Comparison of ENCODE assay signal across 24 mouse cellular contexts in genomic region chr13:23716261-23717042, GRCm38 (mm10). TPM values are rescaled to one million over a fixed set of nuclear protein-coding genes. Genes with fewer than 3 reads are reported as not detected.
A peak's percentile ranks its signal among the peaks of the same experiment; 100 is the strongest.
DNase-seq lines count a peak whose midpoint lies in the region; ATAC-seq and TF ChIP-seq lines count a peak whose summit lies in the region.
"Had no signal": no experiment of that assay in that cellular context is flagged by ENCODE, and none has a peak within 500 bp of the region (broad histone marks: within the 10 kb centered on the region; RNA-seq: fewer than 3 reads in every experiment).

No protein-coding gene starts in this region.

- no peak for TF ChIP-seq POLR2A in bone marrow macrophage, adult 2 months (IDR thresholded peaks at IDR 0.05; ENCODE audit: borderline replicate concordance, low read depth, low read length)

- no peak for DNase-seq in gastrocnemius, adult 2 months
- no peak for DNase-seq in gastrocnemius, adult 18-20 months (ENCODE audit: low spot score)
- DNase-seq in kidney, postnatal 10 days: peak; percentile 1
- DNase-seq in kidney, adult 9 months: no peak
- no peak for DNase-seq in cerebellum, adult 8-10 months
- DNase-seq: adrenal gland, postnatal 36 days; cerebellum, adult 11 months; cerebellum, postnatal 10 days; forebrain, postnatal 0 days; kidney, postnatal 4 days; thymus, postnatal 25 days had no signal

- H3K4me1 ChIP-seq in bone marrow macrophage, adult 2 months (ENCODE audit: control insufficient read depth, insufficient read depth, low read length): peaks cover 33% of the 10 kb centered on the region
- H3K4me1 ChIP-seq: kidney, embryonic 15.5 days; midbrain, embryonic 13.5 days had no signal

- intact Hi-C loops in gastrocnemius, adult 2 months (cut with DNase I): no loop called here

- ATAC-seq in megakaryocyte progenitor cell, adult 5-6 weeks (replicated peaks; ENCODE audit: poor library complexity): peak; percentile 38
- ATAC-seq: forebrain, postnatal 0 days; hindbrain, postnatal 0 days; intestine, postnatal 0 days; lung, postnatal 0 days; midbrain, embryonic 13.5 days had no signal

- peak overlapping the region; percentile 20; the same call in 1 of the 2 replicates for H3K27ac ChIP-seq in gastrocnemius, adult 2 months
- peak overlapping the region; percentile 6 for H3K27ac ChIP-seq in bone marrow macrophage, adult 2 months (ENCODE audit: insufficient read depth, low read depth, low read length)
- H3K27ac ChIP-seq: heart, embryonic 15.5 days; hindbrain, postnatal 0 days; kidney, embryonic 15.5 days; midbrain, embryonic 13.5 days had no signal

- TF ChIP-seq CTCF in gastrocnemius, adult 2 months (IDR thresholded peaks at IDR 0.05): no peak
- TF ChIP-seq CTCF in bone marrow macrophage, adult 2 months (IDR thresholded peaks at IDR 0.05; ENCODE audit: low read depth, low read length): no peak

- H3K4me3 ChIP-seq in gastrocnemius, adult 2 months: no peak overlapping the region
- H3K4me3 ChIP-seq in bone marrow macrophage, adult 2 months (ENCODE audit: insufficient read depth, low read length): no peak overlapping the region
- H3K4me3 ChIP-seq: heart, embryonic 15.5 days; kidney, embryonic 15.5 days; midbrain, embryonic 13.5 days had no signal

RNA-seq across cellular contexts. Expression of gene Hfe, which starts 5.8 kb away (rescaled TPM):
- total RNA-seq in gastrocnemius, adult 2 months (2021): 10 to 100 TPM; 16.0 to 18.7 TPM
- total RNA-seq in gastrocnemius, adult 18-20 months (2021): 10 to 100 TPM; 25.6 to 25.7 TPM
- polyA plus RNA-seq in bone marrow macrophage, adult 2 months (2012; ENCODE audit: insufficient read depth, insufficient read length, missing spikeins): 95.3 and 104 TPM in 2 replicates
- 15.9 and 16.6 TPM in 2 replicates for total RNA-seq in megakaryocyte progenitor cell, adult 5-6 weeks (2015)
- total RNA-seq in megakaryocyte progenitor cell, adult 5-6 weeks (2017): 6.0 and 8.7 TPM in 2 replicates

RNA-seq across cellular contexts. Expression of gene Hist1h4c, which starts 18.2 kb away (rescaled TPM):
- 10 to 100 TPM; 49.8 to 61.2 TPM for total RNA-seq in gastrocnemius, adult 2 months (2021)
- total RNA-seq in gastrocnemius, adult 18-20 months (2021): 10 to 100 TPM; 57.1 to 66.2 TPM
- not detected in 2 replicates for polyA plus RNA-seq in bone marrow macrophage, adult 2 months (2012; ENCODE audit: insufficient read depth, insufficient read length, missing spikeins)
- total RNA-seq in megakaryocyte progenitor cell, adult 5-6 weeks (2015): 45.1 and 51.9 TPM in 2 replicates
- total RNA-seq in megakaryocyte progenitor cell, adult 5-6 weeks (2017): 238 and 311 TPM in 2 replicates

RNA-seq across cellular contexts. Expression of gene Hist1h1t, which starts 20.8 kb away (rescaled TPM):
- total RNA-seq in gastrocnemius, adult 2 months (2021): not detected
- not detected for total RNA-seq in gastrocnemius, adult 18-20 months (2021)
- polyA plus RNA-seq in bone marrow macrophage, adult 2 months (2012; ENCODE audit: insufficient read depth, insufficient read length, missing spikeins): 0.62 TPM in 1 of 2 replicates, not detected in the other
- not detected in 2 replicates for total RNA-seq in megakaryocyte progenitor cell, adult 5-6 weeks (2015)
- 0.29 TPM in 1 of 2 replicates, not detected in the other for total RNA-seq in megakaryocyte progenitor cell, adult 5-6 weeks (2017)
- polyA plus RNA-seq: embryonic facial prominence, embryonic 11.5 days; forebrain, embryonic 11.5 days; forebrain, postnatal 0 days; hindbrain, embryonic 11.5 days; hindbrain, postnatal 0 days; intestine, postnatal 0 days; kidney, embryonic 15.5 days; liver, embryonic 16.5 days; midbrain, embryonic 13.5 days; neural tube, embryonic 11.5 days had no signal

RNA-seq across cellular contexts. Expression of gene Hist1h1c, which starts 22.2 kb away (rescaled TPM):
- total RNA-seq in gastrocnemius, adult 2 months (2021): 100 to 1,000 TPM; 135 to 164 TPM
- 100 to 1,000 TPM; 157 to 219 TPM for total RNA-seq in gastrocnemius, adult 18-20 months (2021)
- 75.5 and 80.8 TPM in 2 replicates for polyA plus RNA-seq in bone marrow macrophage, adult 2 months (2012; ENCODE audit: insufficient read depth, insufficient read length, missing spikeins)
- total RNA-seq in megakaryocyte progenitor cell, adult 5-6 weeks (2015): 103 and 110 TPM in 2 replicates
- total RNA-seq in megakaryocyte progenitor cell, adult 5-6 weeks (2017): 686 and 791 TPM in 2 replicates

RNA-seq across cellular contexts. Expression of gene Hist1h3c, which starts 28.9 kb away (rescaled TPM):
- total RNA-seq in gastrocnemius, adult 2 months (2021): not detected
- not detected for total RNA-seq in gastrocnemius, adult 18-20 months (2021)
- polyA plus RNA-seq in bone marrow macrophage, adult 2 months (2012; ENCODE audit: insufficient read depth, insufficient read length, missing spikeins): 1.2 TPM in 1 of 2 replicates, not detected in the other
- 88.8 and 93.1 TPM in 2 replicates for total RNA-seq in megakaryocyte progenitor cell, adult 5-6 weeks (2015)
- total RNA-seq in megakaryocyte progenitor cell, adult 5-6 weeks (2017): 555 and 756 TPM in 2 replicates
